Mouse (Mus musculus) E14TG2a.4 (cell line): ENCODE results near the gene Gpr107.

Source experiments
- H3K27me3 ChIP-seq: 2 replicates; pipeline ENCODE4 v1.6.1; 2014; ENCODE audit warnings: low read length, control low read depth; ENCODE audit not compliant: insufficient read depth
- H3K36me3 ChIP-seq: 2 replicates; pipeline ENCODE4 v1.6.1; 2014; ENCODE audit warnings: low read length, control low read depth; ENCODE audit not compliant: insufficient read depth
- H3K4me1 ChIP-seq: replicated peaks from 2 replicates; pipeline ENCODE4 v1.6.1; 2014; ENCODE audit warnings: low read depth, low read length, control low read depth
- H3K4me3 ChIP-seq: replicated peaks from 2 replicates; pipeline ENCODE4 v1.5.1; 2014; ENCODE audit warnings: mild to moderate bottlenecking, low read length
- H3K9me3 ChIP-seq: 2 replicates; pipeline ENCODE4 v1.6.1; 2014; ENCODE audit warnings: low read length, control low read depth
- CTCF ChIP-seq: conservative IDR thresholded peaks from 2 replicates; pipeline ENCODE4 v1.5.1; 2014; ENCODE audit warnings: low read length
- NANOG ChIP-seq: IDR thresholded peaks from 2 replicates; pipeline ENCODE4 v1.6.1; 2014; ENCODE audit warnings: borderline replicate concordance, low read length, mixed read lengths
- POU5F1 ChIP-seq: IDR thresholded peaks from 2 replicates; pipeline ENCODE4 v1.6.1; 2014; ENCODE audit warnings: low read length, borderline replicate concordance

The Gpr107 gene

GRCm38 (mm10) chr2:31141867-31142454 is 10.2 kb upstream of the Gpr107 start, which contains the start of gene Fnbp1:
TSS of gene Fnbp1 (minus strand) at chr2:31142008.
- H3K4me1 ChIP-seq: peaks cover 74% of the 10 kb centered on the region
- H3K36me3 ChIP-seq: peaks cover 18% of the 10 kb centered on the region
- no peaks in the 10 kb centered on the region for H3K9me3 ChIP-seq
- H3K27me3 ChIP-seq: peaks cover 9% of the 10 kb centered on the region
- H3K4me3 ChIP-seq: peak within 1 kb of the TSS; percentile 96
- TF ChIP-seq CTCF (no peak), POU5F1 (no peak), NANOG (no peak)

- Histone ChIP-seq H3K4me1 (peaks cover 73% of the 10 kb centered on the region), H3K36me3 (peaks cover 23% of the 10 kb centered on the region), H3K4me3 (peak overlapping the region; percentile 96), H3K9me3 (no peaks in the 10 kb centered on the region), H3K27me3 (peaks cover 9% of the 10 kb centered on the region)
- TF ChIP-seq NANOG: no peak
- TF ChIP-seq CTCF: no peak
- no peak for TF ChIP-seq POU5F1
Measured at GRCm38 (mm10) chr2:31142505-31142904, 9.6 kb upstream of the Gpr107 start.

- no peak for TF ChIP-seq NANOG
- TF ChIP-seq CTCF: no peak
- TF ChIP-seq POU5F1: no peak
- Histone ChIP-seq H3K9me3 (no peaks in the 10 kb centered on the region), H3K27me3 (peaks cover 9% of the 10 kb centered on the region), H3K36me3 (peaks cover 30% of the 10 kb centered on the region), H3K4me3 (peak overlapping the region; percentile 24), H3K4me1 (peaks cover 67% of the 10 kb centered on the region)
Measured at GRCm38 (mm10) chr2:31143326-31143725, 8.8 kb upstream of the Gpr107 start.

DNA sequence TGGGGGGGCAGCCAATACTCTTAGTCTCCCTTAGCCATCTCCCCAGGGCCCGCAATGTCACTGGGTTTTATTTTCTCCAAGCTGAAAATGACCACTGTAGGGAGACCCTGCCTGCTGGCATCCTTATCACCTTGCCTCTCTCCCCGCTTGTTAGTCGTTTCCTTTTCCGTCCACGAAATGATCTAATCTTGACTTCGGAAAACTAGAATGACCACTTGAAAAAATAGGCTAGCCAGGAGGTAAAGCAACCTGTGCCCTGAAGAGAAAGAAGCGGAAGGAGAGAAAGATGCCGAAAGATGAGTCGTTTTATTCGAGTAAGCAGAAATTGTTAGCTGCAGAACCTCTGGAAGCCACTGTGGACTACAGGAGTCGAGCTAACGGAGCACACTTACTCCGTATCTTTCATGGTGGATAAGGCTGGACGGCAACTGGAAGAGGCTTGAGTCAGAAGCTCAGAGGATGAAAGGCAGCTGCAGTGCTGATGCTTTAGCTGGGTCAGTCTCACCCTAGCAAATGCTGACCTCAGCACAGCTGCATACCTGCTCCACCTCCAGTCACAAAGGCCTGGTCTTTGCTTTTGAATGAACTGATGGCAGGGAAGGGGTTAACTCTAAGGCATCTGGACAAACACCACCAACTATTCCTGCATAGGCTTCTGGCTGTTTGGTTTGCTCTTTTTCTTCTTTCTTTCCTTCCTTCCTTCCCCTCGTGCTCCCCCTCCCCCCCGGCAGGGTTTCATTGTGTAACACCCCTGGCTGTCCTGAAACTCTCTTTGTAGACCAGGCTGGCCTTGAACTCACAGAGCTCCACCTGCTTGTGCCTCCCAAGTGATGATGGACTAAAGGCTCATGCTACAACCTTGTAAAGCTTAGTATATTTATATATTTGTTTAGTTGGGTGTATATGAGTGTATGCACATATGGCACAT is 8.1 kb upstream of the Gpr107 start:
- peak overlapping the region; percentile 24 for H3K4me3 ChIP-seq
- H3K9me3 ChIP-seq: no peaks in the 10 kb centered on the region
- TF ChIP-seq NANOG: no peak
- no peak for TF ChIP-seq POU5F1
- no peak for TF ChIP-seq CTCF
- peaks cover 9% of the 10 kb centered on the region for H3K27me3 ChIP-seq
- peaks cover 33% of the 10 kb centered on the region for H3K36me3 ChIP-seq
- peaks cover 60% of the 10 kb centered on the region for H3K4me1 ChIP-seq

- Histone ChIP-seq H3K27me3 (peaks cover 9% of the 10 kb centered on the region), H3K9me3 (no peaks in the 10 kb centered on the region), H3K4me3 (no peak overlapping the region), H3K36me3 (peaks cover 38% of the 10 kb centered on the region), H3K4me1 (peaks cover 54% of the 10 kb centered on the region)
- TF ChIP-seq POU5F1 (no peak), CTCF (no peak)
Measured at GRCm38 (mm10) chr2:31144901-31145300, 7.2 kb upstream of the Gpr107 start.

DNA sequence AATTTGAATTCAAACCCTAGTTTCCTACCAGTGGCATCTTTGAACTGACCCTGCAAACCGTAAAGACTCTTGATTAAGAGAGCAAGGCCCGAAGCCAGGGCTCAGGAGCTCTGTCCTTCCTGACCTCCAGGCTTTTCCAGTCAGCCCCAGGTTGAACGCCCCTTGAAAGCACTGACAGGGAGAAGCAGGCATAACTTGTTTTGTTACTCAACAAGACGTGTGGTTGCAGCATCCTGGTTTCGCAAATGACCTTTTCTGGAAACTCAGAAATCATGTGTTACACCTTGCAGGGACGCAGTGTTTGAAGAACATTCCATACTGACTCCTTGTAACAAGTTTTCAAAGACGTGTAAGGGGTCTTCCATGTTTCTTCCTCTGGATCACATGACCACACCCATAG is 5.1 kb upstream of the Gpr107 start:
- Histone ChIP-seq H3K4me1 (peaks cover 57% of the 10 kb centered on the region), H3K27me3 (no peaks in the 10 kb centered on the region), H3K4me3 (no peak overlapping the region), H3K36me3 (peaks cover 46% of the 10 kb centered on the region), H3K9me3 (no peaks in the 10 kb centered on the region)
- TF ChIP-seq NANOG (no peak), CTCF (no peak), POU5F1 (no peak)

- TF ChIP-seq NANOG (no peak), CTCF (peak; percentile 78), POU5F1 (no peak)
- Histone ChIP-seq H3K27me3 (no peaks in the 10 kb centered on the region), H3K4me1 (peaks cover 52% of the 10 kb centered on the region), H3K4me3 (no peak overlapping the region), H3K36me3 (peaks cover 48% of the 10 kb centered on the region), H3K9me3 (no peaks in the 10 kb centered on the region)
Measured at GRCm38 (mm10) chr2:31150762-31151161, 1.4 kb upstream of the Gpr107 start.

DNA sequence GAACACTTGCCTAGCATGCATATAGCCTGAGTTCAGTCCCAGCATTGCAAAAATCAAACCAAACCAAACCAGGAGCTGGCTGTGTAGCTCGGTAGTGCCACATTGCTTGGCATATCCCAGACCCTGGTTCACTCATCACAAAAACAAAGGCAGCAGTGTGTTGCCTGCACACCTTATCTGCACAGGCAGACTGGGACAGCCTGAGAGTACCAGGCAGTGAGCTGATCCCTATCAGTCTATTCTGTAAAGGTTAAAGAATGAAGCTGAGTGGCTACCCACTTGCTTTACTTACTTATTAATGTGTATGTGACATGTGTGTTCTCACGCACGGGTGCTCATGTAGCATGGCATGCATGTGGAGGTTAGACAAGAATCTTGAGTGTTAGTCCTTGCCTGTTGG is 4.7 kb downstream of the Gpr107 start:
- Histone ChIP-seq H3K4me3 (no peak overlapping the region), H3K9me3 (no peaks in the 10 kb centered on the region), H3K36me3 (peaks cover 38% of the 10 kb centered on the region), H3K27me3 (no peaks in the 10 kb centered on the region), H3K4me1 (peaks cover 80% of the 10 kb centered on the region)
- TF ChIP-seq CTCF: no peak
- no peak for TF ChIP-seq POU5F1
- no peak for TF ChIP-seq NANOG
